Mouse (Mus musculus) cerebellum, adult 18-20 months (tissue): ENCODE results near the gene Clip3.

ENCODE experiments used
- DNase-seq, 2 experiments: peaks; one replicate each; pipeline ENCODE4 v3.0.0; 2021

The Clip3 gene

GRCm38 (mm10) chr7:30326427-30326826, 34.9 kb downstream of the Clip3 start:
- peak in 1 of 2 experiments; percentile 26 for DNase-seq

DNA sequence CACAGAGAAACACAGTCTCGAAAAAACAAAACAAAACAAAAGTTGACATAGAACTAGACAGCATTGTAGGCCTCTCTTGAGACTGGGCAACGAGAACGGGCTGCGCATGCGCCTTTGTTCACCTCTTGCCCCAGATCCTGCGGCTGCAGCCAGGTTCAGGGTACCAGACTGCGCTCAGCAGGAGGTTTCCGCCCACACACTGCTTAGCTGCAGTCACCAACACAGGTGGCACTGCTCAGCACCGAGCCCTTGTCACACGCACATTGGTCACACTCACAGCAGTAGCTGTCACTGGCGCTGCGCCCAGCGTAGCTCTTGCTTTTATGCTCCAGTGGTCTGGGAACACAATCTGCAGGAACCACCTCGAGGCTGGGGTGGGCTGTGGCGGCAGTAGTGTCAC, 35.6 kb downstream of the Clip3 start:
- peak; percentile 96 to 97 for DNase-seq

- DNase-seq: no peak
Measured at GRCm38 (mm10) chr7:30328379-30328778, 36.9 kb downstream of the Clip3 start.

- DNase-seq: peak; percentile 90 to 97
Measured at GRCm38 (mm10) chr7:30331887-30332286, 40.4 kb downstream of the Clip3 start.

DNA sequence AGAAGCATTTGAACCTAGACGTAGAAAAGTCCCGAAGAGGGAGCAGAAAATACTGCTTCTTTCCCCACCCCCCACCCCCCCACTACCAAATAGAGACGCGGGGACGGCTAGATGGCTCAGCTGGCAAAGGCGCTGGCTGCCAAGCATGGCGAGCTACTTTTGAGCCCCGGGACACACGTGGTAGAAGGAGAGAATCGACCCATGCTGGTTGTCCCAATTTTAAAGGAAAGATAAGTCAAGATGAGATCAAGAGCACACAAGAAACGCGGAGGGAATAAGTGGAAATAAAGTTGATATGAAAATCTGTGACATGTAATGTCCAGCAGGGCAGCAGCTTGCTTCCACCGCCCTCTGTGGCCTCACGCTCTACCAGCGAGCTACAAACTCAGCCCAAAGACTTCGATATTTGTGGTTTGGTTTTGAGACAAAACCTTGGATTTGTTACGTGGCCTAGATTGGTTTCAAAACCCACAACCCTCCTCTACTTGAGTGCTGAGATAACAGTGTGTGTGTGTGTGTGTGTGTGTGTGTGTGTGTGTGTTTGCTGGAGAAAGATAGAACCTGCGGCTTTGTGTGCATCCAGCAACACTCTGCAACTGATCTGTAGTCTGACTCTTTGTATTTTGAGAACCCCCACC, 41.2 kb downstream of the Clip3 start:
- peak in 1 of 2 experiments; percentile 56 for DNase-seq

DNA sequence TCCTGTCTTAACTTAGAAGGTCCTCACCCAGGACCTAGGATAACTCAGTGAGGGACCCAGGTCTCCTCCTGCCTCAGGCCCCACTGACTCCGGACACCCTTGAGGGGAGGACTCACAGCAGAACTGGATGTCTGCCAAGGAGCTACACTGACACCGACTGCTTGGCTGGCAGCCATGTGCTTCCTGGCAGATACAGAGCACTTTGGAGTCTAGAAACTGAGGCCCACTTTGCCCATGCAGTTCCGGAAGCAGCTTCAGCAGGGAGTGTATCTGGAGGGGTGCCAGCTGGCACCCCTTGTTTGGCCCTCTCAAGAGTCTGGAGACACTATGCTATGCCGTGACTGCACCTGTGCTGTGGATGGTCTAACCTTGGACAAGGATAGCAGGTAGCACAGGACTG, 41.9 kb downstream of the Clip3 start:
- DNase-seq: peak; percentile 83 to 88

DNA sequence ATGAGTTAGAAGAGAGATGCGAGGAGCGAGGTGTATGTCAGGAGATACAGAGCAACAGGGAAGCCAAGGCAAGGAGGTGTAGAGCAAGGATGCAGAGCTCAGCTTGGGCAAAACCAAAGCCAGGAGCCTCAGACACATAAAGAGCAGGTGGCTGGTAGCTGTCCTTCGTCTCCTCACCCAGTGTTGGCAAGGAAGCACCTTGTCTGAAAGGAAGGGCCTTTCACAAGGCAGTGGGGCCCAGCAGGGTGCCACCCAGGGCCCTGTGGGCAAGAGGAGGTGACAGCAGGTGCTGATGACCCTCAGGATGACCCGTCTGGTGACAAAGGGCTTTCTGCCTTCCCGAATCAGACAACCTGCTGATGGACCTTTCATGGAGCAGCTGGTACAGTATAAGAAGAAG, 43.0 kb downstream of the Clip3 start:
- peak in 1 of 2 experiments; percentile 52 for DNase-seq

- no peak for DNase-seq
Measured at GRCm38 (mm10) chr7:30335688-30336087, 44.2 kb downstream of the Clip3 start.

DNA sequence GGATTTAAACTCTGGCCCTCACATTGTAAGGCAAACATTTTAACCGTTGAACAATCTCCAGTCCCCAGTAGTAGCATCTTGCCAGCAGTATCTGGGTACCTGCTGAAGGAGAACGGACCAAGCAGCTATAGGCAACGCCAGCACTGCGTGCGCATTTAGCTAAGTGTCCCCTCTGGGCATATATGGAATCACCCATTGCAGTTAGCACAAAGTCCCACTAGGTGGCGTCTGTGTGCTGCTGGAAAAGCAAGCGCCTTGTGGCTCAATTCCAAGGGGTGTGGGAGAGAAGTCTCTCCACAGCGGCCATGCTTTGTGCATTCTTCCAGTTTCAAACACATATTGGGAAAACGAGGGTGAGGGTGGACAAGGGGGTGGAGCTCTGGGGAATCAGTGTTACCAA, 44.9 kb downstream of the Clip3 start:
- DNase-seq: peak; percentile 90 to 94

- peak; percentile 74 to 78 for DNase-seq
Measured at GRCm38 (mm10) chr7:30339432-30340109, 48.0 kb downstream of the Clip3 start.

GRCm38 (mm10) chr7:30346635-30347379, 55.3 kb downstream of the Clip3 start:
- DNase-seq: peak; percentile 12 to 16

GRCm38 (mm10) chr7:30347828-30348227, 56.3 kb downstream of the Clip3 start:
- DNase-seq: peak; percentile 79 to 93

- peak; percentile 68 to 80 for DNase-seq
Measured at GRCm38 (mm10) chr7:30353279-30353822, 61.8 kb downstream of the Clip3 start.

DNA sequence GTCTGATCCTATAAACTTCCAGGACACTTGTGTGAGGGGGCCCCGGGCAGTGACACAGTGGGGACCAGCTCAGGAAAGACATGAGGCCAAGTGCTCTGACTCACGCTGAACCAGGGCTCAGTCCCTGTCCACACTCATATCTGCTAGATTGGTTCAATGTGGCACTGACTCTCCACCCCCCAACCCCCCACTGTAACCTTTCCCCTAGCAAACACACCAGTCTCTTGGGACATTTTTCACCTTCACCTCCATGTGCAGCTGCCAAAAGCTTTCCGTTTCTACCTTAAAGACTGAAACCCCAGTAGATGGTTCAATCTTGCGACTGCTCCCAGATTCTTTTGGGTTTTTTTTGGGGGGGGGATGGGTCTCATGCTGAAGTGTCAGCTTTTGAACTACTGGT, 62.5 kb downstream of the Clip3 start:
- peak in 1 of 2 experiments; percentile 8 for DNase-seq
